Mouse (Mus musculus) ES-E14 (cell line): ENCODE measurements around the gene Tbc1d10c.

Experiments used
- CHD2 ChIP-seq: IDR thresholded peaks from 2 replicates; pipeline ENCODE4 v1.6.1; 2014; ENCODE audit warnings: mild to moderate bottlenecking, low read depth, low read length, inconsistent platforms
- HCFC1 ChIP-seq: IDR thresholded peaks from 2 replicates; pipeline ENCODE4 v1.6.1; 2012; ENCODE audit warnings: low read length, inconsistent platforms, borderline replicate concordance; ENCODE audit not compliant: insufficient read depth
- MAFK ChIP-seq: IDR thresholded peaks from 2 replicates; pipeline ENCODE4 v1.6.1; 2014; ENCODE audit warnings: mild to moderate bottlenecking, low read depth, low read length, inconsistent platforms; ENCODE audit not compliant: insufficient read depth
- ZC3H11A ChIP-seq: IDR thresholded peaks from 2 replicates; pipeline ENCODE4 v1.6.1; 2012; ENCODE audit warnings: low read depth, mild to moderate bottlenecking, inconsistent platforms, low read length, borderline replicate concordance
- ZNF384 ChIP-seq: IDR thresholded peaks from 2 replicates; pipeline ENCODE4 v1.6.1; 2012; ENCODE audit warnings: low read depth, low read length, inconsistent platforms

DNA sequence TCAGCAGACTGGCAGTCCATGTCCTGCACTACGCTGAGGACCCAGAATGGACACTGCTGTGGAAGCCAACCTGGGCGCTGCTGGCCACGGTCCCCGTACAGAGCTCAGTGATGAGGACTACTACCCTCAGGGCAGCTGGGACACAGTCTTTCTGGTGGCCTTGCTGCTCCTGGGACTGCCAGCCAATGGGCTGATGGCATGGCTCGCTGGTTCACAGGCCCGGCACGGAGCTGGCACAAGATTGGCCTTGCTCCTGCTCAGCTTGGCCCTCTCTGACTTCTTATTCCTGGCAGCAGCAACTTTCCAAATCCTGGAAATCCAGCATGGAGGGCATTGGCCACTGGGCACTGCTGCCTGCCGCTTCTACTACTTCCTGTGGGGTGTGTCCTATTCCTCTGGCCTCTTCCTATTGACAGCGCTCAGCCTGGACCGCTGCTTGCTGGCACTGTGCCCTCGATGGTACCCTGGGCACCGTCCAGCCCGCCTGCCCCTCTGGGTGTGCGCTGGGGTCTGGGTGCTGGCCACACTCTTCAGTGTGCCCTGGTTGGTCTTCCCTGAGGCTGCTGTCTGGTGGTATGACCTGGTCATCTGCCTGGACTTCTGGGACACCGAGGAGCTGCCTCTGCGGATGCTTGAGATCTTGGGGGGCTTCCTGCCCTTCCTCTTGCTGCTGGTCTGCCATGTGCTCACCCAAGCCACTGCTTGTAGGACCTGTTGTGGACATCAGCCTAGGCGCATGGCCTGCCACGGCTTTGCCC lies 48.5 kb downstream of the Tbc1d10c start:
- TF ChIP-seq CHD2 (no peak), ZC3H11A (no peak), MAFK (no peak), ZNF384 (no peak), HCFC1 (no peak)
